9 mouse cellular contexts compared by ENCODE assay signal in genomic region chr12:102681590-102681989, GRCm38 (mm10). TPM values are rescaled to one million over a fixed set of nuclear protein-coding genes. Genes with fewer than 3 reads are reported as not detected.
DNase-seq lines count a peak whose midpoint lies in the region; ATAC-seq and TF ChIP-seq lines count a peak whose summit lies in the region.
"Had no signal": no experiment of that assay in that cellular context is flagged by ENCODE, and none has a peak within 500 bp of the region (broad histone marks: within the 10 kb centered on the region; RNA-seq: fewer than 3 reads in every experiment).

No protein-coding gene starts in this region.

- DNase-seq in heart, adult 2 months, result no peak
- DNase-seq in heart, adult 8-10 months (ENCODE audit: low spot score), result no peak
- no peak for DNase-seq in lung, embryonic 14.5 days
- no peak for DNase-seq in lung, postnatal 25 days (ENCODE audit: low spot score)
- peak; percentile 78 for DNase-seq in thymus, postnatal 25 days
- DNase-seq in ovary, postnatal 14 days (ENCODE audit: low spot score), result no peak
- DNase-seq in left cerebral cortex, adult 11 months (ENCODE audit: low spot score), result no peak

- no peaks in the 10 kb centered on the region for H3K79me2 ChIP-seq in heart, adult 2 months (replicated peaks; ENCODE audit: control insufficient read depth, insufficient read depth, low read length)

- no peak for TF ChIP-seq EP300 in heart, adult 2 months (IDR thresholded peaks at IDR 0.05; ENCODE audit: insufficient read depth, low read depth, low read length)

- no peaks in the 10 kb centered on the region for H3K36me3 ChIP-seq in heart, adult 2 months (ENCODE audit: control insufficient read depth, insufficient read depth, low read length)
- H3K36me3 ChIP-seq in lung, embryonic 14.5 days (ENCODE audit: insufficient read depth), result no peaks in the 10 kb centered on the region
- H3K36me3 ChIP-seq in intestine, embryonic 16.5 days (ENCODE audit: control insufficient read depth, insufficient read depth, low read length), result no peaks in the 10 kb centered on the region
- H3K36me3 ChIP-seq: limb, embryonic 13.5 days had no signal

- no peak overlapping the region for H3K4me3 ChIP-seq in heart, adult 2 months
- H3K4me3 ChIP-seq in lung, embryonic 14.5 days (ENCODE audit: low read depth, low read length), result no peak overlapping the region
- no peak overlapping the region for H3K4me3 ChIP-seq in intestine, embryonic 16.5 days (ENCODE audit: low read length)
- H3K4me3 ChIP-seq: limb, embryonic 13.5 days had no signal

- peak; percentile 43 for TF ChIP-seq CTCF in heart, adult 2 months (IDR thresholded peaks at IDR 0.05)
- peak; percentile 43 for TF ChIP-seq CTCF in lung, embryonic 14.5 days (IDR thresholded peaks at IDR 0.05; ENCODE audit: low read depth)

- no peak for TF ChIP-seq POLR2A in heart, adult 2 months (IDR thresholded peaks at IDR 0.05; ENCODE audit: insufficient read depth, low read depth, low read length)

- H3K9ac ChIP-seq in heart, adult 2 months (ENCODE audit: low read depth, low read length), result no peak overlapping the region
- no peak overlapping the region for H3K9ac ChIP-seq in lung, embryonic 14.5 days
- no peak overlapping the region for H3K9ac ChIP-seq in intestine, embryonic 16.5 days (ENCODE audit: low read depth, low read length)
- H3K9ac ChIP-seq: limb, embryonic 13.5 days had no signal

- H3K4me2 ChIP-seq in lung, embryonic 14.5 days, result no peak overlapping the region
- H3K4me2 ChIP-seq in intestine, embryonic 16.5 days (ENCODE audit: low read depth, low read length), result no peak overlapping the region
- H3K4me2 ChIP-seq: limb, embryonic 13.5 days had no signal

- peaks cover 6% of the 10 kb centered on the region; the same call in 1 of the 2 replicates for H3K4me1 ChIP-seq in heart, adult 2 months (ENCODE audit: control insufficient read depth, insufficient read depth, low read length)
- no peaks in the 10 kb centered on the region for H3K4me1 ChIP-seq in lung, embryonic 14.5 days (ENCODE audit: insufficient read depth)
- peaks cover 84% of the 10 kb centered on the region for H3K4me1 ChIP-seq in intestine, embryonic 16.5 days (ENCODE audit: control insufficient read depth, insufficient read depth, low read length)

- no peak for ATAC-seq in lung, embryonic 14.5 days (ENCODE audit: insufficient read depth)
- peak; percentile 39 for ATAC-seq in intestine, embryonic 16.5 days

- H3K27ac ChIP-seq in heart, adult 2 months, result no peak overlapping the region
- H3K27ac ChIP-seq in lung, embryonic 14.5 days (ENCODE audit: low read depth), result no peak overlapping the region
- H3K27ac ChIP-seq in intestine, embryonic 16.5 days (ENCODE audit: low read length), result peak overlapping the region; percentile 86
- H3K27ac ChIP-seq: limb, embryonic 13.5 days had no signal

- no peaks in the 10 kb centered on the region for H3K27me3 ChIP-seq in heart, adult 2 months (ENCODE audit: control insufficient read depth, insufficient read depth, low read length)
- H3K27me3 ChIP-seq in lung, embryonic 14.5 days (ENCODE audit: insufficient read depth, low read length), result no peaks in the 10 kb centered on the region
- no peaks in the 10 kb centered on the region for H3K27me3 ChIP-seq in intestine, embryonic 16.5 days (replicated peaks; ENCODE audit: control insufficient read depth, insufficient read depth, low read length)
- H3K27me3 ChIP-seq: limb, embryonic 13.5 days had no signal

- H3K9me3 ChIP-seq in lung, embryonic 14.5 days (ENCODE audit: low read depth, low read length), result no peaks in the 10 kb centered on the region
- no peaks in the 10 kb centered on the region for H3K9me3 ChIP-seq in intestine, embryonic 16.5 days (ENCODE audit: control insufficient read depth, low read length)
- H3K9me3 ChIP-seq: limb, embryonic 13.5 days had no signal

- WGBS in heart, adult 2 months, result 78% methylated on average over 7 of the region's 7 CpGs
- 69% methylated on average over 7 of the region's 7 CpGs for WGBS in lung, embryonic 14.5 days
- WGBS in intestine, embryonic 16.5 days, result 72% methylated on average over 7 of the region's 7 CpGs

- intact Hi-C loops in heart, adult 2 months (cut with DNase I), result no loop called here

RNA-seq across cellular contexts. Expression of gene Itpk1, which starts 23.1 kb away (rescaled TPM):
- 1 to 10 TPM; 7.9 to 9.5 TPM for total RNA-seq in heart, adult 2 months (2021)
- polyA plus RNA-seq in heart, adult 2 months (2012; rRNA removed), result 11.6 and 11.9 TPM in 2 replicates
- 1 to 10 TPM; 6.9 to 8.0 (median 7.6) TPM for total RNA-seq in heart, adult 8-10 months (2022)
- polyA plus RNA-seq in lung, embryonic 14.5 days (2014; fragmentation: Nextera tagmentation; extraction: Ambion mirVana), result 7.2 and 8.4 TPM in 2 replicates
- polyA plus RNA-seq in intestine, embryonic 16.5 days (2015; fragmentation: Nextera tagmentation; extraction: Ambion mirVana), result 51.4 and 57.1 TPM in 2 replicates
